Mouse (Mus musculus) embryonic facial prominence, embryonic 13.5 days (tissue): Measurements from ENCODE around the gene Tet1. TPM values are rescaled to one million over a fixed set of nuclear protein-coding genes. Genes with fewer than 3 reads are reported as not detected.
A peak's percentile ranks its signal among the peaks of the same experiment; 100 is the strongest.

Experiments
- ATAC-seq: fragments of 200-750 bp; cut with Nextera tagmentation; 2 replicates; pipeline ENCODE4 v1.8.0; 2017; ENCODE audit warnings: low read depth; ENCODE audit not compliant: insufficient number of reproducible peaks, insufficient read depth, low FRiP score, low TSS enrichment
- H3K27ac ChIP-seq: fragments of 300-500 bp; sonication (generic); 2 replicates; pipeline ENCODE4 v1.5.1; 2015; ENCODE audit warnings: moderate library complexity, mild to moderate bottlenecking, inconsistent platforms
- H3K27me3 ChIP-seq: fragments of 300-500 bp; sonication (generic); 2 replicates; pipeline ENCODE4 v1.6.1; 2015; ENCODE audit warnings: mild to moderate bottlenecking, inconsistent platforms
- H3K36me3 ChIP-seq: fragments of 300-500 bp; sonication (generic); 2 replicates; pipeline ENCODE4 v1.6.1; 2015; ENCODE audit warnings: mild to moderate bottlenecking, inconsistent platforms
- H3K4me1 ChIP-seq: fragments of 300-500 bp; sonication (generic); 2 replicates; pipeline ENCODE4 v1.6.1; 2015; ENCODE audit warnings: inconsistent platforms
- H3K4me2 ChIP-seq: fragments of 300-500 bp; sonication (generic); 2 replicates; pipeline ENCODE4 v1.6.1; 2015; ENCODE audit warnings: moderate library complexity, mild to moderate bottlenecking, inconsistent platforms
- H3K4me3 ChIP-seq: fragments of 300-500 bp; sonication (generic); 2 replicates; pipeline ENCODE4 v1.5.1; 2015; ENCODE audit warnings: mild to moderate bottlenecking, inconsistent platforms
- H3K9ac ChIP-seq: fragments of 300-500 bp; sonication (generic); 2 replicates; pipeline ENCODE4 v1.6.1; 2015; ENCODE audit warnings: mild to moderate bottlenecking, inconsistent platforms
- H3K9me3 ChIP-seq: fragments of 300-500 bp; sonication (generic); 2 replicates; pipeline ENCODE4 v1.6.1; 2016; ENCODE audit warnings: inconsistent platforms
- WGBS: fragments of 180-500 bp; shearing (Covaris S2); methylation state at CpG from one replicate; pipeline ENCODE4 v1.1.7; 2015; ENCODE audit warnings: mixed read lengths; 5-methylcytosine and 5-hydroxymethylcytosine counted together
- polyA plus RNA-seq: library from polyadenylated mRNA; unstranded; fragments of >200 nt; fragmentation: Nextera tagmentation; extraction: Ambion mirVana; gene quantifications from 2 replicates; pipeline ENCODE4 v1.2.1, GENCODE M21; 2015

The Tet1 gene
- polyA plus RNA-seq, 1 experiment from 2014 or later: 30.4 TPM

- Histone ChIP-seq H3K27ac (peak overlapping the region; percentile 94), H3K9ac (peak overlapping the region; percentile 79), H3K4me3 (peak overlapping the region; percentile 54), H3K36me3 (peaks cover 8% of the 10 kb centered on the region), H3K4me1 (peaks cover 25% of the 10 kb centered on the region), H3K4me2 (peak overlapping the region; percentile 85), H3K9me3 (peaks cover 3% of the 10 kb centered on the region; the same call in 1 of the 2 replicates), H3K27me3 (no peaks in the 10 kb centered on the region)
- WGBS: 1% methylated on average over 28 of the region's 28 CpGs
- ATAC-seq: peak; percentile 95
Measured at GRCm38 (mm10) chr10:62865167-62866034, 43.4 kb downstream of the Tet1 start.

GRCm38 (mm10) chr10:62863563-62863962, 45.2 kb downstream of the Tet1 start:
- H3K4me1 ChIP-seq: peaks cover 25% of the 10 kb centered on the region
- WGBS: 66% methylated on average over 3 of the region's 3 CpGs
- ATAC-seq: no peak
- 0 out of 2 replicates have a peak overlapping the region, but pooled peaks have one; percentile 4 for H3K9ac ChIP-seq
- peaks cover 12% of the 10 kb centered on the region for H3K36me3 ChIP-seq
- peaks cover 3% of the 10 kb centered on the region; the same call in 1 of the 2 replicates for H3K9me3 ChIP-seq
- H3K4me2 ChIP-seq: peak overlapping the region; percentile 85
- no peak overlapping the region for H3K27ac ChIP-seq
- peak overlapping the region; percentile 24 for H3K4me3 ChIP-seq
- H3K27me3 ChIP-seq: no peaks in the 10 kb centered on the region

- Histone ChIP-seq H3K4me2 (no peak overlapping the region), H3K9ac (no peak overlapping the region), H3K4me3 (no peak overlapping the region), H3K9me3 (peaks cover 3% of the 10 kb centered on the region; the same call in 1 of the 2 replicates), H3K36me3 (peaks cover 12% of the 10 kb centered on the region), H3K27me3 (no peaks in the 10 kb centered on the region), H3K4me1 (peaks cover 25% of the 10 kb centered on the region), H3K27ac (no peak overlapping the region)
- WGBS: 94% methylated on average over 1 of the region's 1 CpGs
- ATAC-seq: no peak
Measured at GRCm38 (mm10) chr10:62862435-62862834, 46.4 kb downstream of the Tet1 start.

DNA sequence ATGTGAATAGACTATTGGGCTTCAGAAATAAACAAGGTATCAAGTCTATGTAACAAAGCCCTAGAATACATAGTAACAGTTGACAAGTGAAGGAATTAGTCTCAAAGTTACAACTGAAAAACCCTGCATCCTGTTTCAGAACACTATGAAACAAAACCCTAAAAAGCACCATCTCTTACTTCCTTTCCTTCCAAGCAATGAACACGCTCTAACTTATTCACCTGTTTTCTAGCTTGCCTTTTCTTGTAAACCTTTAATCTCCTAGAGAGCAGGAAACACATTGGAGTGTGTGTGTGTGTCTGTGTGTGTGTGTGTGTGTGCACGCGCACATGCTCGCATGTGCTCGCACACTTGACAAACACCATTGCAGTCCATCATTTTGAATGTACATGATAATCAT, 49.8 kb downstream of the Tet1 start:
- Histone ChIP-seq H3K4me3 (no peak overlapping the region), H3K27ac (no peak overlapping the region), H3K27me3 (no peaks in the 10 kb centered on the region), H3K4me1 (peaks cover 5% of the 10 kb centered on the region), H3K36me3 (peaks cover 12% of the 10 kb centered on the region), H3K9ac (no peak overlapping the region), H3K9me3 (peaks cover 3% of the 10 kb centered on the region; the same call in 1 of the 2 replicates), H3K4me2 (no peak overlapping the region)
- no peak for ATAC-seq
- WGBS: 96% methylated on average over 5 of the region's 5 CpGs

DNA sequence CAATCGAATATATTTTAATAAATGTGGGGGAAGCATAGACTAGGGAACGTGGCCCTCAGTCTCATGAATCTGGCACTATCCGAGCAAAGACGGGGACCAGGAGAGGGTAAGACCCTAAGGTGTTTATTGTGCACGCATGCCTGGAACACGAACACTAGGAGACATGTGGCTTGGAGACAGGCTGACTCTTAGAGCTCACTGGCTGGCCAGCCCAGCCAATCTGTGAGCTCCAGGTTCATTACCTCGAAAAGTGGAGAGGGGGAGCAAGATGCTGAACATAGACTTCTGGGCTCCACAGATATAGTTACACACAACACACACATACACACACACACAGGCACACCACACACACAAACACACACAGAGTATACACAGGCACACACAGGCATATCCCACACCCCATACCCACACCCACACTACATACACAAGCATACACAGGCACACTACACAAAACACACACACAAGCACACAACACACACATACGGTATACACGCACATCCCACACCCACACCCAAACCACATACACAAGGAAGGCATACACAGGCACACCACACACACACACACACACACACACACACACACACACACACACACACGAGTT, 52.0 kb downstream of the Tet1 start:
- Histone ChIP-seq H3K9ac (no peak overlapping the region), H3K9me3 (no peaks in the 10 kb centered on the region), H3K4me3 (no peak overlapping the region), H3K4me2 (no peak overlapping the region), H3K4me1 (0 out of 2 replicates have a peak, but pooled peaks cover under 1% of the 10 kb centered on the region), H3K27ac (no peak overlapping the region), H3K27me3 (no peaks in the 10 kb centered on the region), H3K36me3 (peaks cover 8% of the 10 kb centered on the region)
- 70% methylated on average over 10 of the region's 10 CpGs for WGBS
- no peak for ATAC-seq

GRCm38 (mm10) chr10:62854992-62855391, 53.8 kb downstream of the Tet1 start:
- Histone ChIP-seq H3K4me2 (no peak overlapping the region), H3K36me3 (no peaks in the 10 kb centered on the region; the same call in 1 of the 2 replicates), H3K4me1 (0 out of 2 replicates have a peak, but pooled peaks cover 12% of the 10 kb centered on the region), H3K4me3 (no peak overlapping the region), H3K27me3 (no peaks in the 10 kb centered on the region), H3K27ac (no peak overlapping the region), H3K9ac (no peak overlapping the region), H3K9me3 (no peaks in the 10 kb centered on the region)
- 78% methylated on average over 2 of the region's 2 CpGs for WGBS
- ATAC-seq: no peak

DNA sequence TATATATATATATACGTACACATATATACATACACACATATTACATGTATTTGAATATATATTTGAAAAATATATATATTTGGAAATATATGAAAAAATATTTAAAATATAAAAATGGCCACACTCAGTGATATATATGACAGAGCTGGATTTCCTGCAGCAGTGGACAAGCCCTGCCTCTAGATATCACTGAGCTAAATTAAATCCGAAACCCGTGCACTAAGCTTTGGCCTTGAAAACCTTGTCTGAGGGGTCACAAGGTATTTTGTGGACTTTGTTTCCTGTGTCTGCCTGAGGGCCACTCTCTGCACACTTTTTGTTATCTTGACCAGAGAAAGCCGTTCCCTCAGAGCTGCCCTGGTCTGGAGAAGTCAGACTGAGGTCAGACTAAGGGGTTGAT, 54.2 kb downstream of the Tet1 start:
- H3K4me1 ChIP-seq: 0 out of 2 replicates have a peak, but pooled peaks cover 12% of the 10 kb centered on the region
- 76% methylated on average over 4 of the region's 4 CpGs for WGBS
- H3K9me3 ChIP-seq: no peaks in the 10 kb centered on the region
- H3K27me3 ChIP-seq: no peaks in the 10 kb centered on the region
- H3K36me3 ChIP-seq: no peaks in the 10 kb centered on the region
- H3K9ac ChIP-seq: no peak overlapping the region
- ATAC-seq: no peak
- H3K27ac ChIP-seq: no peak overlapping the region
- no peak overlapping the region for H3K4me3 ChIP-seq
- H3K4me2 ChIP-seq: no peak overlapping the region

DNA sequence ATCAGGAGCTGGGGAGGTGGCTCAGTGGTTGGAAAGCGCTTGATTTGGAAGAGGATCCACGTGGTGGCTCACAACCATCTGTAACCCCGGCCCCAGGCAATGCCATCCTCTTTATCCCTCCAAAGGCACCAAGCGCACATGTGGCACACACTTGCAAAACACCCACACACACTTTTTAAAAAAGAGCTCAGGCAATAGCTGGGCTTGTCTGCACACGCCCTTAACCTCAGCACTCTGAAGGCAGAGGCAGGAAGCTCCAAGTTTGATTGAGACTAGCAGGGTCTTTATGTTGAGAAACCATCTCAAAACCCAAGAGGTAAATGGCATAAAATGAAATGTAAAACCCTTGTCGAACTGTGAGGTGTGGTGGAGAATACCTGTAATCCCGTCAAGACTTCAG, 57.2 kb downstream of the Tet1 start:
- H3K9me3 ChIP-seq: no peaks in the 10 kb centered on the region
- H3K4me3 ChIP-seq: no peak overlapping the region
- no peaks in the 10 kb centered on the region for H3K27me3 ChIP-seq
- no peak for ATAC-seq
- H3K36me3 ChIP-seq: no peaks in the 10 kb centered on the region
- H3K9ac ChIP-seq: no peak overlapping the region
- 63% methylated on average over 7 of the region's 7 CpGs for WGBS
- H3K4me1 ChIP-seq: peaks cover 20% of the 10 kb centered on the region; the same call in 1 of the 2 replicates
- no peak overlapping the region for H3K4me2 ChIP-seq
- peak overlapping the region; percentile 68 for H3K27ac ChIP-seq

DNA sequence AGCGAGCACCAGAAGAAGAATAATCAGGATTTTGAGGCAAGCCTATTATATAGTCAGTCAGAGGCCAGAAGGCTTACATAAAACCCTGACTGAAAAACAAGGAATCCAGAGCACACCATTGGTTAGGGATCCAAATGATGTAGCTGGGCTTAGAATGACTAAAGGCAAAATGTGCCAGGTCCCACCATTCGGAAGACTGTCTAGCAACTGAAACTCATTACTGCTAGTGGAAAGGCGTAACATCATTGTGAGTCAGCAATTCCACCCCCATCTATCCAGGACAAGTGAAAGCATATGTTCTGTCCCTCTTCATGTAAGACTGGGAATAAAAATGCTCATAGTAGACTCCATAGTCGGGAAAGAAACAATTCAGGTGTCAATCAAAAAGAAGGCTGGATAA, 57.8 kb downstream of the Tet1 start:
- ATAC-seq: no peak
- WGBS: 33% methylated on average over 4 of the region's 4 CpGs

GRCm38 (mm10) chr10:62848783-62849182, 60.0 kb downstream of the Tet1 start:
- H3K4me3 ChIP-seq: no peak overlapping the region
- no peak overlapping the region for H3K9ac ChIP-seq
- WGBS: 93% methylated on average over 2 of the region's 2 CpGs
- peaks cover 32% of the 10 kb centered on the region for H3K4me1 ChIP-seq
- H3K27ac ChIP-seq: no peak overlapping the region
- no peak overlapping the region for H3K4me2 ChIP-seq
- H3K36me3 ChIP-seq: no peaks in the 10 kb centered on the region
- ATAC-seq: no peak
- H3K9me3 ChIP-seq: no peaks in the 10 kb centered on the region
- H3K27me3 ChIP-seq: no peaks in the 10 kb centered on the region

More for the DNA sequence above, 57.8 kb downstream of the Tet1 start:
- Histone ChIP-seq H3K27me3 (no peaks in the 10 kb centered on the region), H3K36me3 (no peaks in the 10 kb centered on the region), H3K9ac (no peak overlapping the region), H3K27ac (peak overlapping the region; percentile 68), H3K4me3 (no peak overlapping the region), H3K4me1 (peaks cover 20% of the 10 kb centered on the region; the same call in 1 of the 2 replicates), H3K9me3 (no peaks in the 10 kb centered on the region), H3K4me2 (peak overlapping the region; percentile 7; the same call in 1 of the 2 replicates)

- Histone ChIP-seq H3K36me3 (no peaks in the 10 kb centered on the region), H3K27ac (0 out of 2 replicates have a peak overlapping the region, but pooled peaks have one; percentile 8), H3K4me3 (no peak overlapping the region), H3K4me2 (no peak overlapping the region), H3K9ac (no peak overlapping the region), H3K4me1 (peaks cover 36% of the 10 kb centered on the region), H3K9me3 (no peaks in the 10 kb centered on the region), H3K27me3 (no peaks in the 10 kb centered on the region)
- no peak for ATAC-seq
- WGBS: 68% methylated on average over 12 of the region's 12 CpGs
Measured at GRCm38 (mm10) chr10:62847069-62847626, 61.6 kb downstream of the Tet1 start.
